Mouse (Mus musculus) megakaryocyte-erythroid progenitor cell, adult 5 weeks (primary cell): ENCODE results near the gene Nit1. TPM values are rescaled to one million over a fixed set of nuclear protein-coding genes. Genes with fewer than 3 reads are reported as not detected.

Experiments
- polyA plus RNA-seq: library from polyadenylated mRNA; stranded (reverse); fragments of >175 nt; gene quantifications from 2 replicates; pipeline ENCODE4 v1.2.3, GENCODE M21; 2012

The Nit1 gene
- polyA plus RNA-seq, result 6.6 and 8.1 TPM in 2 replicates

DNA sequence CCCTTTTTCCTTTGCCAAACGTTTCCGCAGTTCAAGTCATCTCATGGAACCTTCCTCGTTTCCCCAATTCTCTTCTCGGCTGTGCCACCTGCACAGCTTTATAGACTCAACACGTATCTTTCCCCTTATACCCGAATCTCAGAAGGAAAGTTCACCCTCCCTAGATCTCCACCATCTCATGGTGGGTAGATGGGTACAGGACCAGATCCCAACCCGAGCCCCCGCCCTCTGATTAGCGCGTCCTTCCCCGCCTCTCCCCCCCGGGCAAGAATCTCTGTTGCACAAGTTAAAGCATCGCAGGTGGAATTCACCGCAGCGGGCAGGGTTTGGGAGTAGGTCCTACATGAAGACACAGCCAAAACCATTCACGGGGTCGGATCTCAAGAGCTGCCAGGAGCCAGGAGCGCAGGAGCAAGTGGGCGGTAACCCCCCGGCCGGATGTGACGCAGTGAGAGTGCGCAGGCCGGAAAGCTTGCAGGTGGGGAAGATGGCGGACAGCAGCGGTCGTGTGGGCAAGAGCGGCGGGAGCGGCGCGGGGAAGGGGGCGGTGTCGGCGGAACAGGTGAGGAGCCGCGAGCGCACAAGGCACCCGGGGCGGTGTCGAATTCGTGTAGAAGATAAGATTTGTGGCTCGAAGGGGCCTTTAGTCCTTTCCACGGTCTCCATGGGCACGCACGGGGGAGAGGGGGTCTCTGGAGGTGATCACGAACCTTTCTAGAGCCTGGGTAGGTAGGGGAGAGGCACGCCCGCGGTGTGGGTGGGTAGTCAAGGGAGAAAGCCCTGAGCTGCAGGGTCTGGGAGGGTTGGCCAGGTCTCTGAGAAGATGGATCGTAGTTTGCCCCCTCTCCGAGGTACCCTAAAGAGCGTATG lies at the start of gene Nit1, which contains the start of gene Pfdn2:
Nit1 (minus strand) TSS at position 422 of the 870 bp plus-strand sequence.
Pfdn2 (plus strand) TSS at position 446 of the 870 bp plus-strand sequence.

GRCm38 (mm10) chr1:171388376-171389102 lies 43.1 kb upstream of the Nit1 start, which contains the start of gene Arhgap30:
TSS of gene Arhgap30 (plus strand) at chr1:171388954.

GRCm38 (mm10) chr1:171369845-171370556 lies 24.6 kb upstream of the Nit1 start, which contains the start of gene Nectin4:
TSS of gene Nectin4 (plus strand) at chr1:171370099.

DNA sequence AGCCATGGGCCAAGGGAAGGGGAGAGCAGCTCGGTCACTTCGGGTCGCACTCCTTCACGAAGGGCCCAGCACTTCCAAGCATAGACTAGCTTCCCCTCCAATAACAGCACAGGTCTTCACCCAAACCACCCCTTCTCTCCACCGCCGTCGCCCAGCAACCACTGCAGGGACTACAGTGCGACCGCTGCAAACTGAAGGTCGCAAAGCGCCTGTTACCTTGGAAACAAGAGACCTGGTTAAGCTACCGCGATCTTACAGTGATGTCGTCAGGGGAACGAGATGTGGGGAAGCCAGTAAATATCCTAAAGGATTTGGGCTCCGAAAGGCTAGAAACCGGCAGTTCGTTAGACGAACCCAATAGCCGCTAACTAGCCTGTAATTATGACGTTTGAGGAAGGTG lies 15.2 kb upstream of the Nit1 start, which contains the start of gene Klhdc9:
Klhdc9 (minus strand) TSS at position 143 of the 400 bp plus-strand sequence.

GRCm38 (mm10) chr1:171328839-171329432 lies 16.5 kb downstream of the Nit1 start, which contains the start of gene Dedd:
TSS of gene Dedd (plus strand) at chr1:171329145.

DNA sequence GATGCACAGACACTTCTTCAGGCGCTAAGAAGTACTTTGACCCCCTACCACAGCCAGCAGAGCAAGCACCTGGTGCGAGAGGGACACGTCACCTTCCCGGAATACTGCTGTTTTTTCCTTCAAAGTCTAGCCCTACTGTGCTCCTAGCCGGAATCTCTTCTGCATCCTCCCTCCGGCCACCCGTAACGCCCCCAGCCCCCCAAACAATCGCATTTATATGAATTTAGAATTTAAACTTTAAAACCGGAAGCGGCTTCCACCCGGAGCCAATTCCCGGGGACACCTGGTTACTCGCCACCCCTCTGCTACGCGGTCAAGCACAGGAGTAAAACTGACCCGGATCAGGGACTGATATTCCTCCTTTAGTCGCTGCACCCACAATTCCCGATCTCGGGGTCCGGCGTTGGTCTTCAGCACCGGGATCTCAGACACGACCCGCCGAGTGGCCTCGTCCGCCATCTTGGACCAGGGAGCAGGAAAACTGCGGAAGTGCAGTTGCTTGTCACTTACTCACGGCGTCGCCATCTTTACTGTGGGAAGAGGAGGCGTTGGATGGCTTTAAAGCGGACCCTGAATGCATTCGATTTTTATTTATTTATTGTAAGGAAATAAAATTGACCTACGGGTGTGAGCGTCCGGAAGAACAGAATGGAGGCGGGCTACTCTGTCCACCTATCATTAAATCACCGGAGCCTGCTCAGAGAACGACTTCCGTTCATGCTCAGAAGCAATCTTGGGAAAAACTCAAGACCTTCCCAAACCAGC lies 51.0 kb downstream of the Nit1 start, which contains the start of gene Ufc1:
Ufc1 (minus strand) TSS at position 727 of the 765 bp plus-strand sequence.

Other genes with a start within 250 kb of the Nit1 start
- 1.6 and 2.2 TPM in 2 replicates for gene Cfap126, start 231.7 kb downstream of the Nit1 start, polyA plus RNA-seq
- 115 and 119 TPM in 2 replicates for gene Sdhc, start 195.0 kb downstream of the Nit1 start, polyA plus RNA-seq
- gene Mpz, start 194.9 kb downstream of the Nit1 start, polyA plus RNA-seq, result 0.57 and 1.1 TPM in 2 replicates
- gene Pcp4l1, start 149.4 kb downstream of the Nit1 start, polyA plus RNA-seq, result 23.7 and 26.5 TPM in 2 replicates
- gene Nr1i3, start 131.7 kb downstream of the Nit1 start, polyA plus RNA-seq, result not detected in 2 replicates
- 43.3 and 43.4 TPM in 2 replicates for gene Tomm40l, start 123.1 kb downstream of the Nit1 start, polyA plus RNA-seq
- 0.48 TPM in 1 of 2 replicates, not detected in the other for gene Apoa2, start 120.6 kb downstream of the Nit1 start, polyA plus RNA-seq
- gene Fcer1g, start 111.3 kb downstream of the Nit1 start, polyA plus RNA-seq, result 50.5 and 65.4 TPM in 2 replicates
- 0.05 TPM in 1 of 2 replicates, not detected in the other for gene Adamts4, start 95.2 kb downstream of the Nit1 start, polyA plus RNA-seq
- 141 and 145 TPM in 2 replicates for gene Ndufs2, start 94.3 kb downstream of the Nit1 start, polyA plus RNA-seq
- gene B4galt3, start 75.3 kb downstream of the Nit1 start, polyA plus RNA-seq, result 70.2 and 71.4 TPM in 2 replicates
- 39.0 and 42.4 TPM in 2 replicates for gene Ppox, start 64.5 kb downstream of the Nit1 start, polyA plus RNA-seq
- 63.4 and 66.2 TPM in 2 replicates for gene Usp21, start 57.7 kb downstream of the Nit1 start, polyA plus RNA-seq
- gene Ufc1, start 50.6 kb downstream of the Nit1 start, polyA plus RNA-seq, result 92.0 and 102 TPM in 2 replicates
- 23.1 and 24.6 TPM in 2 replicates for gene Dedd, start 16.5 kb downstream of the Nit1 start, polyA plus RNA-seq
- 13.9 and 17.7 TPM in 2 replicates for gene Pfdn2, start within 50 bp of the Nit1 start, polyA plus RNA-seq
- 1.3 TPM in 2 replicates for gene Klhdc9, start 15.2 kb upstream of the Nit1 start, polyA plus RNA-seq
- gene Nectin4, start 24.5 kb upstream of the Nit1 start, polyA plus RNA-seq, result 1.4 and 1.7 TPM in 2 replicates
- 46.5 and 48.6 TPM in 2 replicates for gene Arhgap30, start 43.3 kb upstream of the Nit1 start, polyA plus RNA-seq
- 66.3 and 74.1 TPM in 2 replicates for gene Usf1, start 65.7 kb upstream of the Nit1 start, polyA plus RNA-seq
- 0.48 and 0.52 TPM in 2 replicates for gene Tstd1, start 73.2 kb upstream of the Nit1 start, polyA plus RNA-seq
- 2.6 and 2.9 TPM in 2 replicates for gene F11r, start 91.9 kb upstream of the Nit1 start, polyA plus RNA-seq
- gene Alyref2, start 157.8 kb upstream of the Nit1 start, polyA plus RNA-seq, result 11.7 and 14.4 TPM in 2 replicates
- gene Itln1, start 189.6 kb upstream of the Nit1 start, polyA plus RNA-seq, result not detected in 2 replicates
- 0.43 TPM in 2 replicates for gene Cd244a, start 213.5 kb upstream of the Nit1 start, polyA plus RNA-seq